Mouse (Mus musculus) liver, embryonic 16.5 days (tissue): Measurements from ENCODE around the gene Atp13a2. TPM values are rescaled to one million over a fixed set of nuclear protein-coding genes. Genes with fewer than 3 reads are reported as not detected.

Experiments
- ATAC-seq: fragments of 200-750 bp; cut with Nextera tagmentation; 2 replicates; pipeline ENCODE4 v1.8.0; 2017; ENCODE audit warnings: low read depth, mild to moderate bottlenecking, moderate number of reproducible peaks, moderate library complexity
- H3K27ac ChIP-seq: fragments of 300-500 bp; sonication (generic); 2 replicates; pipeline ENCODE4 v1.5.1; 2014; ENCODE audit warnings: mild to moderate bottlenecking, low read length
- H3K27me3 ChIP-seq: fragments of 300-500 bp; sonication (generic); 2 replicates; pipeline ENCODE4 v1.6.1; 2014; ENCODE audit warnings: low read depth, low read length, mixed read lengths; ENCODE audit not compliant: control insufficient read depth, insufficient read depth
- H3K36me3 ChIP-seq: fragments of 300-500 bp; sonication (generic); 2 replicates; pipeline ENCODE4 v1.6.1; 2014; ENCODE audit warnings: mild to moderate bottlenecking; ENCODE audit not compliant: control insufficient read depth, insufficient read depth
- H3K4me1 ChIP-seq: fragments of 300-500 bp; sonication (generic); 2 replicates; pipeline ENCODE4 v1.6.1; 2014; ENCODE audit warnings: low read depth, low read length, mixed read lengths; ENCODE audit not compliant: control insufficient read depth
- H3K4me2 ChIP-seq: fragments of 300-500 bp; sonication (generic); 2 replicates; pipeline ENCODE4 v1.6.1; 2014; ENCODE audit warnings: low read depth, low read length, mixed read lengths
- H3K4me3 ChIP-seq: fragments of 300-500 bp; sonication (generic); 2 replicates; pipeline ENCODE4 v1.5.1; 2014; ENCODE audit warnings: low read depth, mild to moderate bottlenecking, low read length
- H3K9ac ChIP-seq: fragments of 300-500 bp; sonication (generic); 2 replicates; pipeline ENCODE4 v1.6.1; 2014; ENCODE audit warnings: low read depth, low read length
- H3K9me3 ChIP-seq: fragments of 300-500 bp; sonication (generic); replicated peaks from 2 replicates; pipeline ENCODE4 v1.6.1; 2016; ENCODE audit warnings: low read length; ENCODE audit not compliant: control insufficient read depth
- WGBS: fragments of 180-500 bp; shearing (Covaris S2); extraction: QIAGEN DNeasy Blood & Tissue Kit; methylation state at CpG from one replicate; pipeline ENCODE4 v1.1.7; 2014; ENCODE audit not compliant: insufficient replicate concordance; 5-methylcytosine and 5-hydroxymethylcytosine counted together
- polyA plus RNA-seq: library from polyadenylated mRNA; unstranded; fragments of >200 nt; fragmentation: Nextera tagmentation; extraction: Ambion mirVana; gene quantifications from 2 replicates; pipeline ENCODE4 v1.2.1, GENCODE M21; 2015

Atp13a2 gene
- polyA plus RNA-seq, 1 experiment from 2014 or later: 18.3 TPM

- Histone ChIP-seq H3K27ac (no peak overlapping the region), H3K4me3 (no peak overlapping the region), H3K9me3 (no peaks in the 10 kb centered on the region), H3K4me2 (no peak overlapping the region), H3K9ac (no peak overlapping the region), H3K27me3 (peaks cover 10% of the 10 kb centered on the region), H3K36me3 (no peaks in the 10 kb centered on the region), H3K4me1 (peaks cover 29% of the 10 kb centered on the region)
- WGBS: 63% methylated on average over 10 of the region's 10 CpGs
- no peak for ATAC-seq
Measured at GRCm38 (mm10) chr4:140959715-140960479, 26.8 kb upstream of the Atp13a2 start.

- ATAC-seq: peak; percentile 98
- WGBS: 3% methylated on average over 37 of the region's 37 CpGs
- peak within 1 kb of the TSS; percentile 62 for H3K27ac ChIP-seq
- H3K9ac ChIP-seq: peak within 1 kb of the TSS; percentile 72
- H3K36me3 ChIP-seq: no peaks in the 10 kb centered on the region
- H3K9me3 ChIP-seq: no peaks in the 10 kb centered on the region
- H3K4me1 ChIP-seq: peaks cover 30% of the 10 kb centered on the region
- peak within 1 kb of the TSS; percentile 89 for H3K4me2 ChIP-seq
- peaks cover 10% of the 10 kb centered on the region for H3K27me3 ChIP-seq
- peak within 1 kb of the TSS; percentile 71 for H3K4me3 ChIP-seq
Measured at GRCm38 (mm10) chr4:140960781-140961466, 25.7 kb upstream of the Atp13a2 start, which contains the start of gene Sdhb. TSS of gene Sdhb (plus strand) at chr4:140961203.

- H3K4me1 ChIP-seq: peaks cover 34% of the 10 kb centered on the region
- peaks cover 10% of the 10 kb centered on the region for H3K27me3 ChIP-seq
- H3K4me3 ChIP-seq: peak overlapping the region; percentile 71
- peak overlapping the region; percentile 62 for H3K27ac ChIP-seq
- peak overlapping the region; percentile 72 for H3K9ac ChIP-seq
- WGBS: under 1% methylated on average over 38 of the region's 38 CpGs
- no peaks in the 10 kb centered on the region for H3K36me3 ChIP-seq
- no peaks in the 10 kb centered on the region for H3K9me3 ChIP-seq
- H3K4me2 ChIP-seq: peak overlapping the region; percentile 89
- ATAC-seq: peak; percentile 20
Measured at GRCm38 (mm10) chr4:140961467-140962206, 25.0 kb upstream of the Atp13a2 start.

GRCm38 (mm10) chr4:140962207-140962909 is 24.3 kb upstream of the Atp13a2 start:
- Histone ChIP-seq H3K9ac (peak overlapping the region; percentile 72), H3K27me3 (peaks cover 3% of the 10 kb centered on the region; the same call in 1 of the 2 replicates), H3K4me2 (peak overlapping the region; percentile 89), H3K36me3 (no peaks in the 10 kb centered on the region; the same call in 1 of the 2 replicates), H3K4me3 (peak overlapping the region; percentile 71), H3K4me1 (peaks cover 33% of the 10 kb centered on the region), H3K27ac (peak overlapping the region; percentile 62), H3K9me3 (no peaks in the 10 kb centered on the region)
- ATAC-seq: no peak
- WGBS: 37% methylated on average over 8 of the region's 8 CpGs

GRCm38 (mm10) chr4:140962950-140963349 is 23.7 kb upstream of the Atp13a2 start:
- no peak for ATAC-seq
- no peak overlapping the region for H3K9ac ChIP-seq
- WGBS: 28% methylated on average over 5 of the region's 5 CpGs
- peaks cover 3% of the 10 kb centered on the region; the same call in 1 of the 2 replicates for H3K36me3 ChIP-seq
- H3K4me3 ChIP-seq: no peak overlapping the region
- peaks cover 29% of the 10 kb centered on the region for H3K4me1 ChIP-seq
- H3K4me2 ChIP-seq: peak overlapping the region; percentile 89
- no peaks in the 10 kb centered on the region for H3K9me3 ChIP-seq
- peak overlapping the region; percentile 62 for H3K27ac ChIP-seq
- H3K27me3 ChIP-seq: no peaks in the 10 kb centered on the region

GRCm38 (mm10) chr4:140963941-140964597 is 22.6 kb upstream of the Atp13a2 start:
- Histone ChIP-seq H3K4me1 (peaks cover 29% of the 10 kb centered on the region), H3K4me2 (no peak overlapping the region), H3K4me3 (no peak overlapping the region), H3K36me3 (peaks cover 3% of the 10 kb centered on the region; the same call in 1 of the 2 replicates), H3K27me3 (no peaks in the 10 kb centered on the region), H3K9me3 (no peaks in the 10 kb centered on the region), H3K9ac (no peak overlapping the region), H3K27ac (no peak overlapping the region)
- 65% methylated on average over 9 of the region's 9 CpGs for WGBS
- no peak for ATAC-seq

GRCm38 (mm10) chr4:140964620-140965019 is 22.1 kb upstream of the Atp13a2 start:
- no peak for ATAC-seq
- 18% methylated on average over 7 of the region's 7 CpGs for WGBS
- no peaks in the 10 kb centered on the region for H3K27me3 ChIP-seq
- H3K9ac ChIP-seq: no peak overlapping the region
- no peak overlapping the region for H3K4me3 ChIP-seq
- H3K27ac ChIP-seq: no peak overlapping the region
- H3K4me2 ChIP-seq: no peak overlapping the region
- H3K36me3 ChIP-seq: peaks cover 3% of the 10 kb centered on the region; the same call in 1 of the 2 replicates
- peaks cover 29% of the 10 kb centered on the region for H3K4me1 ChIP-seq
- H3K9me3 ChIP-seq: no peaks in the 10 kb centered on the region
